Mouse (Mus musculus): ENCODE data around the gene Nufip1. TPM values are rescaled to one million over a fixed set of nuclear protein-coding genes. Genes with fewer than 3 reads are reported as not detected.

Nufip1 gene
- polyA plus RNA-seq (2012; rRNA removed) = 2.5 and 2.7 TPM in 2 replicates

DNA sequence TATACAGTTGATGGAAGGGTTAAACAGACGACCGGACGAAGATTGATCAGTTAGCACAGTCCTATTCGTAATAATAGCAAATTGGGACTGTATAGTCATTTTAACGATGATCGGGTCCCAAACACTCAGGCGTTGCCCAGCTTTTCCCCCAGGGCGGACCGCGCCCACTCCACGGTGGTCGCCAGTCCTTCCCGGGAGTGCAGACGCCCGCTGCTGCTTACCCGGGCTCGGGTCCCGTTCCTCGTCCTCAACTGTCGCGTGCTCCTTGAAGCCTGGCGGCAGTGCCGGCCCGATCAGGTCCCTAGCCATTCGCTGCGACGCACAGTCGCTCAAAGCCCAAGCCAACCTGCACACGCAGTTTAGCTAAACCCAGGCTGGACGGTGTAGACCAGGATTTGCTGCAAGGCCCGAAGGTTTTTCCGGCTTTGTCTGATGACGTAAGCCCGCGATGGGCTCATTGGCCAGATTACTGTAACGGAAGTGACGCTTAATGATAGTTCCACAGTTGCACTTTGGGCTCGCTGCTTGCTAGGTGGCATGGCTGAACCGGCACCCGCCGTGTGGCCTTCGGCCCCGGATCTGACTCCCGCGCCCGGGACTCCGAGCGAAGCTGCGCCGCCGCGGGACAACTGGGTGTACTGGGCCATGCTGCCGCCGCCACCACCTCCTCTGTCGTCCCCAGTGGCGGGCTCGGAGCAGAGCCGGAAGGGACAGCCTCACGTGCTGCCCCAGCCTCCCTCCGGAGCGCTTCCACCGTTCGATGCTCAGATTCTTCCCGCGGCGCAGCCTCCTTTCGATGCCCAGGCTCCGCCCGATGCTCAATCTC lies at the start of gene Nufip1, which contains the start of gene Gpalpp1:
Nufip1 (plus strand) TSS at position 496 of the 826 bp plus-strand sequence.
Gpalpp1 (minus strand) TSS at position 365 of the 826 bp plus-strand sequence.
- peaks cover 5% of the 10 kb centered on the region for H3K4me1 ChIP-seq (ENCODE audit: control insufficient read depth, insufficient read depth, low read length)
- peak within 1 kb of the TSS; percentile 98 for H3K4me3 ChIP-seq (replicated peaks; ENCODE audit: extremely low read depth, low read depth, low read length)
- peak; percentile 85 for DNase-seq
- no peak for TF ChIP-seq CTCF (IDR thresholded peaks at IDR 0.05; ENCODE audit: insufficient read depth, low read length)
- peak; percentile 83; the same call in 1 of the 2 replicates for TF ChIP-seq POLR2A (IDR thresholded peaks at IDR 0.05; ENCODE audit: borderline replicate concordance, extremely low read depth, low read depth, low read length)
- under 1% methylated on average over 69 of the region's 69 CpGs for WGBS

DNA sequence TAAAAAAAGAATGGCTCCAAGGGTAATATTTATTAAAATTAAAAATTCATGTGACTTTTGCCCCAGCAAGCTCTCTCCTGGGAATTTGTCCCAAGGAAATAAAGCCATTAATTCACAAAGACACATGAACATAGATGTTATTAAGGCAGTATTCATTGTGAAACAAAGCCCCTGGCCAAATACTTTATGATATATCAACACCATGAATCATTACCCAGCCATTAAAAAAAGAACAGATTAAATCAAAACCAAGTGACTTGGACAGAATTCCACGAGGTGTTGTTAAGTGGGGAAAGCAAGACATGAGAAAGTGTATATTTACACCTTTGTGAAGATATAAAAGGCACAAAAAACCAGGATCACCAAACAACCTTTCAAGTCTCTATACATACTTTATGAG lies 43.5 kb upstream of the Nufip1 start:
- WGBS = 59% methylated on average over 1 of the region's 1 CpGs
- Histone ChIP-seq H3K4me1 (ENCODE audit: control insufficient read depth, insufficient read depth, low read length) (no peaks in the 10 kb centered on the region), H3K4me3 (replicated peaks; ENCODE audit: extremely low read depth, low read depth, low read length) (no peak overlapping the region)
- no peak for DNase-seq
- TF ChIP-seq POLR2A (IDR thresholded peaks at IDR 0.05; ENCODE audit: borderline replicate concordance, extremely low read depth, low read depth, low read length) = no peak
- no peak for TF ChIP-seq CTCF (IDR thresholded peaks at IDR 0.05; ENCODE audit: insufficient read depth, low read length)

DNA sequence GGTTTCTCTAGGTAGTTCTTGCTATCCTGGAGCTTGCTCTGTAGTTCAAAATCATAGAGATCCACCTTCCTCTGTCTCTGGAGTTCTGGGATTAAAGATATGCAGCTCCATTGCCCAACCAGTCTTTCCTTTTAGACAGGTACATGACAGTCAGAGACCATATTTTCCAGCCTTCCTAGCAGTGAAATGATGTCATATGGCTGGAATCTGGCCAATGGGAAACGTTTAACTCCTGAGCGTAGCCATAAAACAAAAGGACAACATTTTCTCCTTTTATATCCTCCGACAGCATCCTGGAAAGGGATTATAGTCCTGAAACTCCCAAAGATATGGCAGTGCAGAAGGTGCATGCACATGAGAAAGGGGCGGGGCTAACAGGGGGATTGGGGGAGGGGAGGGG lies 42.4 kb upstream of the Nufip1 start:
- no peaks in the 10 kb centered on the region for H3K4me1 ChIP-seq (ENCODE audit: control insufficient read depth, insufficient read depth, low read length)
- 41% methylated on average over 4 of the region's 4 CpGs for WGBS
- no peak for DNase-seq
- TF ChIP-seq POLR2A (IDR thresholded peaks at IDR 0.05; ENCODE audit: borderline replicate concordance, extremely low read depth, low read depth, low read length) (no peak), CTCF (IDR thresholded peaks at IDR 0.05; ENCODE audit: insufficient read depth, low read length) (no peak)
- no peak overlapping the region for H3K4me3 ChIP-seq (replicated peaks; ENCODE audit: extremely low read depth, low read depth, low read length)

DNA sequence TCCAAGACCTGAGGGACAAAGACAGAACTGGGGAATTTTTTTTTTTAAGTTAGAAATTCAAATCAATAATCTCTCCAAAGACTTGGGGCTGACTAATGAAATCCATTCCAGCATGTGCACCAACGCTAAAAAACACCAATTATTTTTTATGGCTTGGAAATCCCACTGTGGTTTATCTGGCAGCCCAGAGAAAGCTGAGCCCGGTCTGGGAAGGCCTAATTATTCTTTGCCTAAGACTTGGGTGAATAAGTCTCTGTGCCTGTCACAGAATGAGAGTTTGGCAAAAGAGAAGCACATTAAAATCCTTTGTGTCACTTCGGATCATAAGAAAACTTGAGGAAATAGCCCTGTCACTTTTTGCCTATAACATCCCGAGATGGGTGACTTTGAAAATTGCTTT lies 41.4 kb upstream of the Nufip1 start:
- no peak overlapping the region for H3K4me3 ChIP-seq (replicated peaks; ENCODE audit: extremely low read depth, low read depth, low read length)
- no peaks in the 10 kb centered on the region for H3K4me1 ChIP-seq (ENCODE audit: control insufficient read depth, insufficient read depth, low read length)
- no peak for TF ChIP-seq POLR2A (IDR thresholded peaks at IDR 0.05; ENCODE audit: borderline replicate concordance, extremely low read depth, low read depth, low read length)
- no peak for TF ChIP-seq CTCF (IDR thresholded peaks at IDR 0.05; ENCODE audit: insufficient read depth, low read length)
- 75% methylated on average over 4 of the region's 4 CpGs for WGBS
- no peak for DNase-seq

DNA sequence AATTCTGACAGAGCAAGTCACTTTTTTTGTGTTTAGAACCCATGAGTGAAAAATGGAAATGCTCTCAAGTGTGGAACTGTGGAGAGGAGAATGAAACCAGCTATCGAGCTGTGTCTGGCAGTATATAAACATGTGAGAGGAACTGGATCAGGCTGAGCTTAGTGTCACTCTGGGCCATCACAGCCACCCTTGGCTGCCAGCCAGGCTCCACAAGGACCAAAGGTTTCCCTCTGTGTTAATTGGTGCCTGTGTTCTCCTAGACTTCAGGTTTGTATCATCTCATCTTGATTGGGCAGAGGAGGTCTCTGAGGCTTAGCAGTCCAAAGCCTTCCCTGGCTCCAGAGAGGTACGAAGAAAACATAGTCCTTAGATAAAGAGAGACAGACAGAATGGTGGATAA lies 38.1 kb upstream of the Nufip1 start:
- no peak for DNase-seq
- no peak overlapping the region for H3K4me3 ChIP-seq (replicated peaks; ENCODE audit: extremely low read depth, low read depth, low read length)
- no peaks in the 10 kb centered on the region for H3K4me1 ChIP-seq (ENCODE audit: control insufficient read depth, insufficient read depth, low read length)
- no peak for TF ChIP-seq POLR2A (IDR thresholded peaks at IDR 0.05; ENCODE audit: borderline replicate concordance, extremely low read depth, low read depth, low read length)
- no peak for TF ChIP-seq CTCF (IDR thresholded peaks at IDR 0.05; ENCODE audit: insufficient read depth, low read length)
- 55% methylated on average over 2 of the region's 2 CpGs for WGBS

DNA sequence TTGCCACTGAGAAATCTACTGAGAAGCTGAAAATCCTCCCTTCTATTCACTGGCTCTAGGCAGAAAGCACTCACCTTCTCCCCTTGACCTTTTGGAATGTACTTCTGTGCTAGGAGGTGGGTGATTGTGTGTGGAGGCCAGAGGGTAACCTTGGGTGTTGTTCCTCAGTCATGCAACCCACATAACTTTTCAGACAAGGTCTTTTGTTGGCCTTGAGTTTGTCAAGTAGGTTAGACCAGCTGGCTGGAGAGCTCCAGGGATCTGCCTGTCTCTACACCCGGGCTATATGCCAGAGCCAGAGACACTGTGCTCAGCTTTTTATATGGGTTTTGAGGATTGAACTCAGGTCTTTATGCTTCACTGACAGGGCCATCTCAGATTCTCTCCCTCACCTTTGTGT lies 36.5 kb upstream of the Nufip1 start:
- Histone ChIP-seq H3K4me1 (ENCODE audit: control insufficient read depth, insufficient read depth, low read length) (no peaks in the 10 kb centered on the region), H3K4me3 (replicated peaks; ENCODE audit: extremely low read depth, low read depth, low read length) (no peak overlapping the region)
- TF ChIP-seq POLR2A (IDR thresholded peaks at IDR 0.05; ENCODE audit: borderline replicate concordance, extremely low read depth, low read depth, low read length) (no peak), CTCF (IDR thresholded peaks at IDR 0.05; ENCODE audit: insufficient read depth, low read length) (no peak)
- 78% methylated on average over 1 of the region's 1 CpGs for WGBS
- no peak for DNase-seq

DNA sequence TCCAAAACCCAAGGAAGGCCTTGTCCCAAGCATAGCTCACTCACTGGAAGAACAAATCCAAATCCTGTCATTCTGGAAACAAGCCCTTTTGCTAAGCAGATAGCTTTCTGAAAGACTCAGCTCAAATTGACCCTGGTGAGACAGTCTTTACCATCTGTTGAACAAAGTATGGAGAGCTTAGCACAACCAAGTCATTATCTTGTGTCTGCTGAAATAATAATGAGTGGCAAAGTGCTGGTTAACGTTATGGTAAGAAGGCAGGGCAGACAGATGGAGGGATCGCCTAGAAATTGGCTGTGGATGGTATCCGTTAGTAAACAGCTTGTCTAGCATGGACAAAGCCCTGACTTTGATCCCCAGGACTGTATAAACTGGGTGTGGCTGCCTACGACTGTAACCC lies 35.0 kb upstream of the Nufip1 start:
- no peak overlapping the region for H3K4me3 ChIP-seq (replicated peaks; ENCODE audit: extremely low read depth, low read depth, low read length)
- H3K4me1 ChIP-seq (ENCODE audit: control insufficient read depth, insufficient read depth, low read length) = no peaks in the 10 kb centered on the region
- DNase-seq = no peak
- TF ChIP-seq CTCF (IDR thresholded peaks at IDR 0.05; ENCODE audit: insufficient read depth, low read length) (no peak), POLR2A (IDR thresholded peaks at IDR 0.05; ENCODE audit: borderline replicate concordance, extremely low read depth, low read depth, low read length) (no peak)
- 59% methylated on average over 4 of the region's 4 CpGs for WGBS

DNA sequence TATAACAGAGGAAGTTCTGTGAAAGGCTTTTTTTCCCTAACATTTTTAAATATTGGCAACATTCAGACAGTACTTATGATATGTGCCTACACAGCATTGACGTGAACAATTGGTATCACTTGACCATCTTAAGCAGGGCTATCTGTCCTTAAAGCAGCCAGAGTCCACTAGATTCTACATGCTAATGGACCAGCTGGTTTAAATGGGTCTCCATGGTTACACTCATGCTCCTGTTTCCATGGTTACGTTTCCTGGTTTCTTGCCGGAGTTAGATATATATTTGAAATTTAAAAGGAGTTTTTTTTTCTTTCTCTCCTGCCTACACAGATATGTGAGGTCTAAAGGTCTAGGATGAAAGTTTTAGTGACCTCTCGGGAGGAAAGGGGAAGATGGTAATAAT lies 34.1 kb upstream of the Nufip1 start:
- DNase-seq = no peak
- TF ChIP-seq CTCF (IDR thresholded peaks at IDR 0.05; ENCODE audit: insufficient read depth, low read length) (no peak), POLR2A (IDR thresholded peaks at IDR 0.05; ENCODE audit: borderline replicate concordance, extremely low read depth, low read depth, low read length) (no peak)
- no peaks in the 10 kb centered on the region for H3K4me1 ChIP-seq (ENCODE audit: control insufficient read depth, insufficient read depth, low read length)
- WGBS = 63% methylated on average over 4 of the region's 4 CpGs
- H3K4me3 ChIP-seq (replicated peaks; ENCODE audit: extremely low read depth, low read depth, low read length) = no peak overlapping the region

DNA sequence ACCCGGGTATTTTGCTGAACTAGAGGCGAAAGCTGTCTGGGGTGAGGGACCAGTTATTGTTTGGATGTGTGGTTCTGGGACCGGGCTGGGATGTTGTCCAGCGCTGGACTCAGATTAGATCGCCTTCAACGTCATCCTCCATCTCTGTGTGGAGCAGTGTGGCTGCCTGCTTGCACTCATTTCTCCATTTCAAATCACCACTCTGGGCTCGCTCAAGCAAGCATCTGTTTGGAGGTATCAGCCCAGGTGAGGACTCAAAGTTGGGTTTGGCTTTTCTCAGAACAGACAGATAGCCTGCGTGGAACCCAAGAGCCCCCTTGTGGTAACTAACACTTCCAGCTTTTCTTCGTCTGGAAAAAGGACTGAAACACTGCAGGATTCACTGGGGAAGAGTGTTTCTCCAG lies 33.6 kb upstream of the Nufip1 start:
- DNase-seq = peak; percentile 8
- TF ChIP-seq POLR2A (IDR thresholded peaks at IDR 0.05; ENCODE audit: borderline replicate concordance, extremely low read depth, low read depth, low read length) (no peak), CTCF (IDR thresholded peaks at IDR 0.05; ENCODE audit: insufficient read depth, low read length) (peak; percentile 45)
- WGBS = 46% methylated on average over 9 of the region's 9 CpGs
- no peak overlapping the region for H3K4me3 ChIP-seq (replicated peaks; ENCODE audit: extremely low read depth, low read depth, low read length)
- H3K4me1 ChIP-seq (ENCODE audit: control insufficient read depth, insufficient read depth, low read length) = no peaks in the 10 kb centered on the region

DNA sequence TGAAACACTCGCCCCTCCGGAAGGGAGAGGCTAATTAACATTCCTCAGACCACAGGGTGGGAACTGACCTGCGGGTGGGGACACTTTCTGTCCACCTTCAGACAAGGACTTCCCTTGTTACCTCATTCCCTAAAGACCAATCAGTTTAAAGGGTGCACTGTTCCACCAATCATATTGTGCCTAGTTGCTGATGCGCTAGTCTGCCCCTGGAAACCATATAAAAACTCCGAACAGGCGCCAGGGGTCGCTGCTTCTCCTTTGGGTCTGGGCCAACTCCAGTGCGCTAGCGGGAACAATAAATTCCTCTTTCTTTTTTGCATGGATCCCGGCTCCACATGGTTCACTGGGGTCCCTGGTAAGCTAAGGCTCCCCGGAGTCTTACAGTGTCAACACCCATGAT lies 29.2 kb upstream of the Nufip1 start:
- Histone ChIP-seq H3K4me1 (ENCODE audit: control insufficient read depth, insufficient read depth, low read length) (no peaks in the 10 kb centered on the region), H3K4me3 (replicated peaks; ENCODE audit: extremely low read depth, low read depth, low read length) (no peak overlapping the region)
- TF ChIP-seq POLR2A (IDR thresholded peaks at IDR 0.05; ENCODE audit: borderline replicate concordance, extremely low read depth, low read depth, low read length) (no peak), CTCF (IDR thresholded peaks at IDR 0.05; ENCODE audit: insufficient read depth, low read length) (no peak)
- no peak for DNase-seq
- 59% methylated on average over 11 of the region's 11 CpGs for WGBS
